Mouse (Mus musculus) megakaryocyte progenitor cell, adult 5-6 weeks (primary cell): Measurements from ENCODE around the gene Srp54b. TPM values are rescaled to one million over a fixed set of nuclear protein-coding genes. Genes with fewer than 3 reads are reported as not detected.
"Not testable (repeated sequence)": the region's sequence is repeated elsewhere in the genome, so short reads cannot be mapped to it uniquely, and the experiment has no call there.

Experiments
- ATAC-seq: replicated peaks from 2 replicates; pipeline ENCODE4 v1.8.0; 2016; ENCODE audit warnings: mild to moderate bottlenecking, moderate TSS enrichment, inconsistent platforms; ENCODE audit not compliant: poor library complexity
- total RNA-seq, 2 experiments: library from RNA; stranded (forward) in 1 of 2; stranded (reverse) in 1 of 2; fragments of 157-497, 149-512 nt in 1 of 2; fragments of 200-1000 nt in 1 of 2; gene quantifications; 2 replicates each; pipeline versions ENCODE4 v1.2.3 to v1.2.4; 2015 to 2017

Gene Srp54b
- total RNA-seq (2015) (27.7 and 35.3 TPM in 2 replicates), total RNA-seq (2017) (111 and 135 TPM in 2 replicates)

DNA sequence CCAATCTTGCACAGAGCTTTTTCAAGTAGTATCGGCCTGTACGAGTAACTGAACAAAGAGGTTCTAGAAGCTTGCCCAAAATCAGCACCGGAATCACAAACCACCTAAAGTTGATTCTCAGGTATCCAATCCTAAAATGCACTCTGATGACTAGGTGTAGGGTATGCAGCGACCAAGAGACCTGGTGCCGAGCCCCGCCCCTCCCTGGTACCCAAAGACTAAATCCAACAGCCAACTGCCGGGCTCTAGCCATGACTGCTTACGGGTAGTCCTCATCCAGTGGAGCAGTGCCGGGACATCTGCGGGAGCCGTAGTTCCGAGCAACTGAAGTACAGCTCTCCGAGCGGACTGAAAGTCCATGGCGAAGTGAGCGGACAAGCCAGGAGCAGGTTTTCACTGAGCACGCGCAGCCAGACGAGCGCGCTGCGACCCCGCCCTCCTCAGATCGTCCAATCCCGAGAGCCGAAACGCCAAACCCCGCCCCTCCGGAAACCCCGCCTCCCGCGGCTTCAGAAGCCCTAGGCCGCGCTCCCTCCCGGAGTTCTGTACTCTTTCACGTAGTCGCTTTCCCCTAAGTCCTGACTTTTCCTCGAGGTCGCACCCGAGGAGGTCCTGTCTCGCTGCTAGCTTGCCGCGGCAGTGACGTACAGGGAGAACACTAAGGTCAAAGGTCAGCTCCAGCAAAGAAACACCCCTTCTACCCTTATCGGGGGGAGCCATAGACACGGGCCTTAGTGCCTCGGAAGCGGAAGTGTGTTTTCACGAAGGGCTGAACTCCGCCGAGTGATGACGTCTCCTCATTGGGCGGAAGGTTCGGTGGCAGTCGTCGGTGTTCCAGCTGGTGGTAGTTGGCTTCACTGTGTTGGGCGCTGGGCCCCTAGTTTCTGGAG is at the start of gene Srp54b:
Srp54b (plus strand) TSS at position 546 of the 890 bp plus-strand sequence.
- ATAC-seq: peak; percentile 91

DNA sequence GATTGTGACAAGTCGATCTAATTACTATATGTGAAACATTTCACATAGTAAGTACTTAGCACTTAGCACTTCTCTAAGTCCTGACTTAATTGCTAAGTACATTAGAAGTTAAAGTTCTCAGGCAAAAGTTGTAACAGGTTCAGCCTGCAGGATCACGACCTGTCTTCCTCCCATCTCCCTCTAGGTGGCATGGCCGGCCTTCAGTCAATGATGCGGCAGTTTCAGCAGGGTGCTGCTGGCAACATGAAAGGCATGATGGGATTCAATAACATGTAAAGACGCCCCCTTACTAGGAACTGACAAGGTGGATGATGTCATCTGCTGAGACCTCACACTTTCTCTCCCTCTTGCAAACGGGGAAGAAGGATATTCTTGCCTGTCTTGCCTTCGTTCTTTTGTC is 42.3 kb upstream of the Srp54b start:
- peak; percentile 99 for ATAC-seq

DNA sequence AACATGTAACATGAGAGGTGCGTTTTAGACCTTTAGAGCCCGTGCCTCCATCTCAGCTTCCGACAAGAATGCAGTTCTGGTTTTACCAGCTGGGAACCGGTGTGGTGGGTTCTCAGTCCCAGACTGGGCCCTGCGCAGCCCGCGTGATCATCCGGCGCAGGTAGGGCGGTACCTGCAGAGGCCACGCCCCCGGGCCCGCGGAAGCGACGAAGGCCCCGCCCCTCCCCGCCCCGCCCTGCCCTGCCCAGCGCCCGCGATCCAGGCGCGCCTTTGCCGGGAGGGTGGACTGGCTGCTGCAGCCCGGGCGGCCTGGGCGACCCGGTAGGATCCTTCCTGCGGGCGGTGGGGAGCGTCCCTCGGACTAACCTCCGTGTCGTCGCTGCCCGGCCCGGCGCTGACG is 30.7 kb upstream of the Srp54b start, which contains the start of gene Fam177a:
Fam177a (plus strand) TSS at position 228 of the 400 bp plus-strand sequence.
- peak; percentile 95 for ATAC-seq

DNA sequence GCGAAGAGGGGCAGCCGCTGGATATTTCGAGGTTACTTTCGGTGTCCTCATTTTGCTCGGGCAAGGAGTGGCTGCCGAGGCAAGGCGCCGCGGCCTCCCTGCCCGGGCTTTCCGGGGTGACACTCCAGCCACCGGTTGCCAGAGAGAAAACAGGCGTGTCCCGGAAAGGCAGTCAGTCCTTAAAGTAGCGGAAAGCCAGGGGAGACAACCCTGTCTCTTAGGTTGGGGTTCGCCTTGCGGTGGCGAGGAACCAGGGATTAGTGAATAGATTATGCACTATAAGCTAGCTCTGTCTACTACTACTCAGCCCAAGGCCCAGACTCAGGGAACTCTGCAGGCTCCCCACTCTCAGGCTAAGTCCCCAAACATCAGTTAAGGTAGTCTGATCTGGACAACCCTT is 30.2 kb upstream of the Srp54b start:
- ATAC-seq: peak; percentile 62

DNA sequence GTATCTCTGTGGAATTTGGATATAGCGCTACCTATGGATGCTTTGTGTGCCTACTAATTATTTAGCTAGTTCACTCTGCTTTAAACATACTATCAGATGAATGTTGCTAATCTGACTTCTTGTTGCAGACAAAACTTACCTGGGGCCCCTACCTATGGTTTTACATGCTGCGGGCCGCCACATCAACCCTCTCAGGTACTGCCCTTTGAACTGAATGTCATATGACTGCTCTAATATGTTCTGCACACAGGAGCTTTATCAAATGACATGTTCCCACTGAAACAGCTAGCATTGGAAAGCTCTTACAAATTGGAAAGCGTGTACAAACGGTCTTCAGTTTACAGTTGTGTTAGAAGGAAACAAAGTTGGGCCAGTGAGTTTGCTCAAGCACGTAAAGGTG is 19.4 kb upstream of the Srp54b start:
- not testable (repeated sequence) for ATAC-seq

DNA sequence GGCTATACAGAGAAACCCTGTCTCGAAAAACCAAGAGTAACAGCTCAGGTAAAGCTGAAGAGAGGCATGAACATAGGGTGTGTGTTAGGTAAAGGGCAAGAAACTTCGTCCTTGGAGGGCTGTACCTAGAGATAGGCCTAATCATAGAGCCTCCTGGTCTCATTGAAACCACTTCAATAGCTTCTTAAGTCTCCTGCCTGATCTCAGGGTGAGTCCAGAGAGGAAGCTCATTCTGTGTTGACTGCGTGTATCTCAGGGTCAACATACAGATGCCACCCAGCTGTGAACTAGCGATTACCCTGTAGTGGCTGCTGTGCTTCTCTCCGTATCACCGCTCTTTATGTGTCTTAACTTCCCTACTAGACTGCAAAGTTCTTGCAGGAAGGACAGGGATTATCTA is 17.0 kb upstream of the Srp54b start:
- ATAC-seq: not testable (repeated sequence)

DNA sequence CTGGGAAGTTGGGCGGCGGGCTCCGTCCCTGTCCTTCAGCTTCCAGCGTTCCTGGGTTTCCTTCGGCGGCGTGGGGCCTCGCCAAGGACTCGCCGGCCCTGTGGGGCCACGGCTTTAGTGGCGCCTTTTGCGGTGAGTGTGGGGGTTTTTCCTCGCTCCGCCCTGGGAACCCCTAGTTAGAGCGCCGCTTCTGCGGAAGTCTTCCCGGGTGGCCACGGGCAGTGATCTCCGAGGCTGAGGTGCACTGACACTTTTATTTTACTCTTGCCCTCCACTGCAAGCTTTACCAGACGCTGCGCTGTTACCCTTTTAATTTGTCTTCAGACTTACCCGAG is 512 bp downstream of the Srp54b start:
- ATAC-seq: peak; percentile 49

DNA sequence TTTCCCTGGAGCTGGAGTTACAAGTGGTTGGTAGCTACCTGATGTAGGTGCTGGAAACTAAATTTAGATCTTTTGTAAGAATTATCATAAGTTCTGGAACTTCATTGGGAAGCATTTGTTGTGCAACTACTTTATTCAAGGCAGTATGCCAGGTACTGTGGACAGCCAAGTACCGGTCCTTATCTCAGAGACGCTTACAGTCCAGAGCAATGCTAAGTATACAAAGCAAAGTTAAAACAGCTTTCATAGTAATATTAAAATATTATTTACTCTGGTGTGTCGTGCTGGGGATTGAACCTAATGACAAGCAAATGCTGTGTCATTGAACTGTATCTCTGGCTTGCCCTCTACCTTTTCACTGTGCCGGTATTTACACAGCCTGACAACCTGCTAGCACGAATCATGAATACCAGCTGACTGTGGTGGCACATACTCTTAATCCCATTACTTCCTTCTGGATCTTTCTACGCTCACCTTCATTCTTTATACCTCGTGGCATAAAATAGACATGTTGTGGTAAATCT is 12.2 kb downstream of the Srp54b start:
- not testable (repeated sequence) for ATAC-seq

DNA sequence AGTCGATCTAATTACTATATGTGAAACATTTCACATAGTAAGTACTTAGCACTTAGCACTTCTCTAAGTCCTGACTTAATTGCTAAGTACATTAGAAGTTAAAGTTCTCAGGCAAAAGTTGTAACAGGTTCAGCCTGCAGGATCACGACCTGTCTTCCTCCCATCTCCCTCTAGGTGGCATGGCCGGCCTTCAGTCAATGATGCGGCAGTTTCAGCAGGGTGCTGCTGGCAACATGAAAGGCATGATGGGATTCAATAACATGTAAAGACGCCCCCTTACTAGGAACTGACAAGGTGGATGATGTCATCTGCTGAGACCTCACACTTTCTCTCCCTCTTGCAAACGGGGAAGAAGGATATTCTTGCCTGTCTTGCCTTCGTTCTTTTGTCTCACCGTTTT is 32.8 kb downstream of the Srp54b start:
- ATAC-seq: peak; percentile 99

DNA sequence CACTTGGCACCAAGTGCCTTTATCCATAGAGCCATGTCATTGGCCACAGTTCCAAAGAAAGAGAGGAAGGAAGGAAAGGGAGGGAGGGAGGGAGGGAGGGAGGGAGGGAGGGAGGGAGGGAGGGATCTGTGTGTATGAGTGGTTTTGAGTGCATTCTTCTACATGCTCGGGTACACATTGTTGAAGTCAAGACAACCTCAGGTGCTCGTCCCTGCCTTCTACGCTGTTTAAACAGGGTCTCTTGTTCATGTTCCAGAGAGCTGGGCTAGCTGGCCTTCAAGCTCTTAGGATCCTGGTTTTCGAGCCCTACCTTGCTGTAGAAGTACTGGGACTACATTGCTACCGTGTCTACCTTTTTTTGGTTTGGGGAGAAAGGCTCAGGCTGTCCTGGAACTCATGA is 34.2 kb downstream of the Srp54b start:
- ATAC-seq: not testable (repeated sequence)

DNA sequence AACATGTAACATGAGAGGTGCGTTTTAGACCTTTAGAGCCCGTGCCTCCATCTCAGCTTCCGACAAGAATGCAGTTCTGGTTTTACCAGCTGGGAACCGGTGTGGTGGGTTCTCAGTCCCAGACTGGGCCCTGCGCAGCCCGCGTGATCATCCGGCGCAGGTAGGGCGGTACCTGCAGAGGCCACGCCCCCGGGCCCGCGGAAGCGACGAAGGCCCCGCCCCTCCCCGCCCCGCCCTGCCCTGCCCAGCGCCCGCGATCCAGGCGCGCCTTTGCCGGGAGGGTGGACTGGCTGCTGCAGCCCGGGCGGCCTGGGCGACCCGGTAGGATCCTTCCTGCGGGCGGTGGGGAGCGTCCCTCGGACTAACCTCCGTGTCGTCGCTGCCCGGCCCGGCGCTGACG is 44.4 kb downstream of the Srp54b start, which contains the start of gene 1700047I17Rik2:
1700047I17Rik2 (plus strand) TSS at position 287 of the 400 bp plus-strand sequence.
- peak; percentile 95 for ATAC-seq

DNA sequence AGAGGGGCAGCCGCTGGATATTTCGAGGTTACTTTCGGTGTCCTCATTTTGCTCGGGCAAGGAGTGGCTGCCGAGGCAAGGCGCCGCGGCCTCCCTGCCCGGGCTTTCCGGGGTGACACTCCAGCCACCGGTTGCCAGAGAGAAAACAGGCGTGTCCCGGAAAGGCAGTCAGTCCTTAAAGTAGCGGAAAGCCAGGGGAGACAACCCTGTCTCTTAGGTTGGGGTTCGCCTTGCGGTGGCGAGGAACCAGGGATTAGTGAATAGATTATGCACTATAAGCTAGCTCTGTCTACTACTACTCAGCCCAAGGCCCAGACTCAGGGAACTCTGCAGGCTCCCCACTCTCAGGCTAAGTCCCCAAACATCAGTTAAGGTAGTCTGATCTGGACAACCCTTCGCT is 44.9 kb downstream of the Srp54b start:
- peak; percentile 61 for ATAC-seq

DNA sequence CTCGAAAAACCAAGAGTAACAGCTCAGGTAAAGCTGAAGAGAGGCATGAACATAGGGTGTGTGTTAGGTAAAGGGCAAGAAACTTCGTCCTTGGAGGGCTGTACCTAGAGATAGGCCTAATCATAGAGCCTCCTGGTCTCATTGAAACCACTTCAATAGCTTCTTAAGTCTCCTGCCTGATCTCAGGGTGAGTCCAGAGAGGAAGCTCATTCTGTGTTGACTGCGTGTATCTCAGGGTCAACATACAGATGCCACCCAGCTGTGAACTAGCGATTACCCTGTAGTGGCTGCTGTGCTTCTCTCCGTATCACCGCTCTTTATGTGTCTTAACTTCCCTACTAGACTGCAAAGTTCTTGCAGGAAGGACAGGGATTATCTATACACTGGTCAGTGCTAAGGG is 58.0 kb downstream of the Srp54b start:
- ATAC-seq: not testable (repeated sequence)

DNA sequence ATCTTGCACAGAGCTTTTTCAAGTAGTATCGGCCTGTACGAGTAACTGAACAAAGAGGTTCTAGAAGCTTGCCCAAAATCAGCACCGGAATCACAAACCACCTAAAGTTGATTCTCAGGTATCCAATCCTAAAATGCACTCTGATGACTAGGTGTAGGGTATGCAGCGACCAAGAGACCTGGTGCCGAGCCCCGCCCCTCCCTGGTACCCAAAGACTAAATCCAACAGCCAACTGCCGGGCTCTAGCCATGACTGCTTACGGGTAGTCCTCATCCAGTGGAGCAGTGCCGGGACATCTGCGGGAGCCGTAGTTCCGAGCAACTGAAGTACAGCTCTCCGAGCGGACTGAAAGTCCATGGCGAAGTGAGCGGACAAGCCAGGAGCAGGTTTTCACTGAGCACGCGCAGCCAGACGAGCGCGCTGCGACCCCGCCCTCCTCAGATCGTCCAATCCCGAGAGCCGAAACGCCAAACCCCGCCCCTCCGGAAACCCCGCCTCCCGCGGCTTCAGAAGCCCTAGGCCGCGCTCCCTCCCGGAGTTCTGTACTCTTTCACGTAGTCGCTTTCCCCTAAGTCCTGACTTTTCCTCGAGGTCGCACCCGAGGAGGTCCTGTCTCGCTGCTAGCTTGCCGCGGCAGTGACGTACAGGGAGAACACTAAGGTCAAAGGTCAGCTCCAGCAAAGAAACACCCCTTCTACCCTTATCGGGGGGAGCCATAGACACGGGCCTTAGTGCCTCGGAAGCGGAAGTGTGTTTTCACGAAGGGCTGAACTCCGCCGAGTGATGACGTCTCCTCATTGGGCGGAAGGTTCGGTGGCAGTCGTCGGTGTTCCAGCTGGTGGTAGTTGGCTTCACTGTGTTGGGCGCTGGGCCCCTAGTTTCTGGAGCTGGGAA is 75.0 kb downstream of the Srp54b start, which contains the start of gene Srp54c:
Srp54c (plus strand) TSS at position 543 of the 894 bp plus-strand sequence.
- ATAC-seq: peak; percentile 92

DNA sequence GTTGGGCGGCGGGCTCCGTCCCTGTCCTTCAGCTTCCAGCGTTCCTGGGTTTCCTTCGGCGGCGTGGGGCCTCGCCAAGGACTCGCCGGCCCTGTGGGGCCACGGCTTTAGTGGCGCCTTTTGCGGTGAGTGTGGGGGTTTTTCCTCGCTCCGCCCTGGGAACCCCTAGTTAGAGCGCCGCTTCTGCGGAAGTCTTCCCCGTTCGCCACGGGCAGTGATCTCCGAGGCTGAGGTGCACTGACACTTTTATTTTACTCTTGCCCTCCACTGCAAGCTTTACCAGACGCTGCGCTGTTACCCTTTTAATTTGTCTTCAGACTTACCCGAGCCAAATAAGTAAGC is 75.6 kb downstream of the Srp54b start:
- peak; percentile 51 for ATAC-seq

Other genes with a start within 250 kb of the Srp54b start
- not detected in 2 replicates for gene Gm20403, start 168.6 kb upstream of the Srp54b start, total RNA-seq (2015)
- not detected in 2 replicates for gene Gm20403, start 168.6 kb upstream of the Srp54b start, total RNA-seq (2017)
- 367 and 372 TPM in 2 replicates for gene Baz1a, start 140.8 kb upstream of the Srp54b start, total RNA-seq (2015)
- 151 and 171 TPM in 2 replicates for gene Baz1a, start 140.8 kb upstream of the Srp54b start, total RNA-seq (2017)
- 22.4 and 22.8 TPM in 2 replicates for gene 2700097O09Rik, start 75.0 kb upstream of the Srp54b start, total RNA-seq (2015)
- 7.5 and 12.9 TPM in 2 replicates for gene 2700097O09Rik, start 75.0 kb upstream of the Srp54b start, total RNA-seq (2017)
- 118 and 127 TPM in 2 replicates for gene Srp54a, start 74.8 kb upstream of the Srp54b start, total RNA-seq (2015)
- 191 and 227 TPM in 2 replicates for gene Srp54a, start 74.8 kb upstream of the Srp54b start, total RNA-seq (2017)
- 3.0 TPM in 1 of 2 replicates, not detected in the other for gene Fam177a, start 30.6 kb upstream of the Srp54b start, total RNA-seq (2015)
- 10.7 and 12.4 TPM in 2 replicates for gene Fam177a, start 30.6 kb upstream of the Srp54b start, total RNA-seq (2017)
- 8.5 and 11.7 TPM in 2 replicates for gene 1700047I17Rik2, start 44.5 kb downstream of the Srp54b start, total RNA-seq (2015)
- not detected in 2 replicates for gene 1700047I17Rik2, start 44.5 kb downstream of the Srp54b start, total RNA-seq (2017)
- gene Srp54c, start 75.1 kb downstream of the Srp54b start, total RNA-seq (2015): 75.0 and 76.0 TPM in 2 replicates
- gene Srp54c, start 75.1 kb downstream of the Srp54b start, total RNA-seq (2017): 87.7 and 93.8 TPM in 2 replicates
- gene 1110008L16Rik, start 144.5 kb downstream of the Srp54b start, total RNA-seq (2015): 36.1 and 38.1 TPM in 2 replicates
- gene 1110008L16Rik, start 144.5 kb downstream of the Srp54b start, total RNA-seq (2017): 22.5 and 27.9 TPM in 2 replicates
- gene Ppp2r3c, start 147.9 kb downstream of the Srp54b start, total RNA-seq (2015): 29.9 and 35.3 TPM in 2 replicates
- 25.2 and 26.0 TPM in 2 replicates for gene Ppp2r3c, start 147.9 kb downstream of the Srp54b start, total RNA-seq (2017)
- gene Psma6, start 229.1 kb downstream of the Srp54b start, total RNA-seq (2015): 372 and 397 TPM in 2 replicates
- gene Psma6, start 229.1 kb downstream of the Srp54b start, total RNA-seq (2017): 362 TPM in 2 replicates